Mouse (Mus musculus): Measurements from ENCODE around the gene Dnm1l. TPM values are rescaled to one million over a fixed set of nuclear protein-coding genes. Genes with fewer than 3 reads are reported as not detected.
"Not testable (repeated sequence)": the region's sequence is repeated elsewhere in the genome, so short reads cannot be mapped to it uniquely, and the experiment has no call there.

Gene Dnm1l
- polyA plus RNA-seq (2014; fragmentation: Nextera tagmentation; extraction: Ambion mirVana) = 56.1 and 59.3 TPM in 2 replicates

DNA sequence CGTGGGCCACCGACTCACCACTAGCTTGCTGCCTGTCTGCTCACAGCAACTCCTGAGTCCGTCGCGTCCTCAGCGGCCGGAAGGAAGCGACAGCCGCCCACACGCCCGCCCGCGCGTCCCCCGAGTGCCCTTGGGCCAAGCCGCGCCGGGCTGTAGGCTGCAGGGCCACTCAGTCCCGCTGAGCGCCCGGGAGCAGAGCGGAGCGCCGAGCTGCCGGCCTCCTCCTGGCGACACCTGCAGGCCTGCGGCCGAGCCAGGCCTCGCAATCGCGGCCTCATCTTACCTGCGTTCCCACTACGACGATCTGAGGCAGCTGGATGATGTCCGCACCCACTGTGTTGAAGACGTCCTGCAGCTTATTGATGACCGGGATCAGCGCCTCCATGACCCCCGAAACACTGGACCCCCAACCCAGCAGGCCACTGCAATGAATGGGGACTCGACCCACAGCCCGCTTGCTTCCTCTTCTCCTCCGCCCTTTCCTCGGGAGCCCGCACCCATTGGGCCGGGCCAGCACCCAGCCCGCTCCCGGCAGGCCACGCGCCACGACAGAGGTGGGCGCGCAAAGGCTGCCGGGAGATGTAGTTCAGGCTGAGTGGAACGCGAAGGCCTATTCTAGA, at the start of gene Dnm1l:
Gene Dnm1l, minus strand, starts transcription at position 479 of the 620 bp plus-strand sequence.
- peak within 1 kb of the TSS; percentile 95 for H3K9ac ChIP-seq (ENCODE audit: low read depth, low read length)
- ATAC-seq (ENCODE audit: low read depth) (peak; percentile 100), DNase-seq (ENCODE audit: low spot score) (peak; percentile 96)
- H3K4me2 ChIP-seq (ENCODE audit: low read depth, low read length) = peak within 1 kb of the TSS; percentile 59
- no peaks in the 10 kb centered on the region for H3K27me3 ChIP-seq (replicated peaks; ENCODE audit: control insufficient read depth, insufficient read depth, low read length)
- H3K4me1 ChIP-seq (ENCODE audit: control insufficient read depth, insufficient read depth, low read length) = peaks cover 5% of the 10 kb centered on the region; the same call in 1 of the 2 replicates
- no peaks in the 10 kb centered on the region for H3K9me3 ChIP-seq (ENCODE audit: control insufficient read depth, low read length)
- 1% methylated on average over 45 of the region's 55 CpGs for WGBS
- peaks cover 2% of the 10 kb centered on the region; the same call in 1 of the 2 replicates for H3K36me3 ChIP-seq (ENCODE audit: control insufficient read depth, insufficient read depth, low read length)
- H3K4me3 ChIP-seq (ENCODE audit: low read depth, low read length) = peak within 1 kb of the TSS; percentile 95
- peak within 1 kb of the TSS; percentile 86 for H3K27ac ChIP-seq (replicated peaks; ENCODE audit: low read depth, low read length)

DNA sequence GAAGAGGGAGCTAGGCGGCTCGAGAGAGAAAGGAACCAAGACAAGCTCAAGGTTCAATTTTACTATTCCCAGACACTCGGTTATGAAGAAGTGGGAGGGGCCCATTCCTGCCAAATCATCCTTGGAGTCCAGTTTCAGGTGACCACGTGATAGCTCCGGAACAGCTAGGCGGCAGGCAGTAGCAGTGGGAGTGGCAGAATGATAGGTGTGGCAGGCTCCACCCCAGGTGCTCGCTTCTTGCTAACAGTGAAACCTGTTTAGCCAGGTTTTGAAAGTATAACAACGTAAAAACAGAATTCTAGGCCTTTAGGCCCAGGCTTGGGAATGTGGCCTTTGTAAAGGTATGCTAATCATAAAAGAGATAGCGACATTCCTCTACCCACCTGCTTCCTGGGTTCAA, 8.5 kb upstream of the Dnm1l start:
- H3K27ac ChIP-seq (replicated peaks; ENCODE audit: low read depth, low read length); ATAC-seq (ENCODE audit: low read depth): not testable (repeated sequence)
- 64% methylated on average over 8 of the region's 9 CpGs for WGBS

DNA sequence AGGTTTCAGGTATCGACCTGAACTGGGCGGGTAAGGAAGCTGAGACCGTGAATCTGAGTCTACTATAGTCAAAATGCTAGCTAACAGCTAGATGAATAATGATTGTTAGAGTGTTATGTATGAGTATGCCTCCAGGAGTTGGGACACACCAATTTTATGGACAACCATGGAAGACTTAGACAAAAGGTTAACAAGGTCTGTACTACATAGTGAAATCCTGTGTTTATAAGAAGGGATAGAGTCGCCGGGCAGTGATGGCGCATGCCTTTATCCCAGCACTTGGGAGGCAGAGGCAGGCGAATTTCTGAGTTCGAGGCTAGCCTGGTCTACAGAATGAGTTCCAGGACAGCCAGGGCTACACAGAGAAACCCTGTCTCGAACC, 333 bp upstream of the Dnm1l start:
- H3K9ac ChIP-seq (ENCODE audit: low read depth, low read length) = peak overlapping the region; percentile 95
- H3K4me2 ChIP-seq (ENCODE audit: low read depth, low read length) = peak overlapping the region; percentile 59
- H3K9me3 ChIP-seq (ENCODE audit: control insufficient read depth, low read length); H3K36me3 ChIP-seq (ENCODE audit: control insufficient read depth, insufficient read depth, low read length); H3K27me3 ChIP-seq (replicated peaks; ENCODE audit: control insufficient read depth, insufficient read depth, low read length); H3K27ac ChIP-seq (replicated peaks; ENCODE audit: low read depth, low read length); DNase-seq (ENCODE audit: low spot score); ATAC-seq (ENCODE audit: low read depth); H3K4me1 ChIP-seq (ENCODE audit: control insufficient read depth, insufficient read depth, low read length): not testable (repeated sequence)
- H3K4me3 ChIP-seq (ENCODE audit: low read depth, low read length) = peak overlapping the region; percentile 95
- WGBS = 53% methylated on average over 9 of the region's 9 CpGs

More for the DNA sequence above, 8.5 kb upstream of the Dnm1l start:
- not testable (repeated sequence) for H3K4me3 ChIP-seq (ENCODE audit: low read depth, low read length); H3K4me1 ChIP-seq (ENCODE audit: control insufficient read depth, insufficient read depth, low read length); H3K9ac ChIP-seq (ENCODE audit: low read depth, low read length); H3K9me3 ChIP-seq (ENCODE audit: control insufficient read depth, low read length); H3K36me3 ChIP-seq (ENCODE audit: control insufficient read depth, insufficient read depth, low read length); H3K27me3 ChIP-seq (replicated peaks; ENCODE audit: control insufficient read depth, insufficient read depth, low read length); H3K4me2 ChIP-seq (ENCODE audit: low read depth, low read length)
- peak; percentile 40 for DNase-seq (ENCODE audit: low spot score)

DNA sequence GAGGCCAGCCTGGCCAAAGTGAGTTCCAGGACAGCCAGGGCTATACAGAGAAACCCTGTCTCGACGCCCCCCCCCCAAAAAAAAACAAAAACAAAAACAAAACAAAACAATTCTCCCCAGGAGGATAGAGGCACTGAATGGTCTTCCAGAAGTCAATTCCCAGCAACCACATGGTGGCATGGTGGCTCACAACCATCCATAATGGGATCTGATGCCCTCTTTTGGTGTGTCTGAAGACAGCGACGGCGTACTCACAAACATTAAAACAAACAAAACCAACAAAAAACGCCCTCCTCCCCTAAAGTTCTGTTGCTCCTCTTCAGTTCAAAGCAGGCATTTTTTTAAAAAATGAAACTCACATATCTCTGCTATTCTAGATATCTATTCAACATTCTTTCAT, 851 bp downstream of the Dnm1l start:
- Histone ChIP-seq H3K36me3 (ENCODE audit: control insufficient read depth, insufficient read depth, low read length) (peaks cover 9% of the 10 kb centered on the region; the same call in 1 of the 2 replicates), H3K9ac (ENCODE audit: low read depth, low read length) (peak overlapping the region; percentile 95), H3K27ac (replicated peaks; ENCODE audit: low read depth, low read length) (no peak overlapping the region), H3K4me2 (ENCODE audit: low read depth, low read length) (peak overlapping the region; percentile 59), H3K9me3 (ENCODE audit: control insufficient read depth, low read length) (peaks cover 2% of the 10 kb centered on the region; the same call in 1 of the 2 replicates), H3K4me1 (ENCODE audit: control insufficient read depth, insufficient read depth, low read length) (peaks cover 5% of the 10 kb centered on the region; the same call in 1 of the 2 replicates), H3K27me3 (replicated peaks; ENCODE audit: control insufficient read depth, insufficient read depth, low read length) (no peaks in the 10 kb centered on the region), H3K4me3 (ENCODE audit: low read depth, low read length) (peak overlapping the region; percentile 95)
- WGBS = 3% methylated on average over 6 of the region's 6 CpGs
- no peak for ATAC-seq (ENCODE audit: low read depth)
- DNase-seq (ENCODE audit: low spot score) = peak; percentile 2

DNA sequence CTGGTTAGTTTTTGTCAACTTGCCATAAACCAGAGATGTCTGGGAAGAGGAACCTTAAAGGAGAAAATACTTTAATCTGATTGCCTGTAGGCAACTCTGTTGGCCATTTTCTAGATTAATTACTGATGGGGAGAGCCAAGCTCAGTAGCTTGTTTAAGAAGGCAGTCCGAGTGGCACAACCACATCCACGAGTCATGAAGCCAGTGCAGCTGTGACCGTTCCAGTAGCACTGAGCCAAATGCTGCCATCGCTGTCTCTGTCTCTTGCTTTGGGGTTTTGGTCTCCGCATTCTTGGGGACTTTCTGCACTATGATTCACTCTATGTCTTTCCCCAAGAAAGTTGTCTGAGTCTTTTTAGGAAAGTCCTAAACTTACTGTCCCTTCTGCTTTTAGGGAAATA, 12.3 kb downstream of the Dnm1l start:
- no peak overlapping the region for H3K4me2 ChIP-seq (ENCODE audit: low read depth, low read length)
- H3K9ac ChIP-seq (ENCODE audit: low read depth, low read length) = no peak overlapping the region
- 88% methylated on average over 5 of the region's 5 CpGs for WGBS
- H3K36me3 ChIP-seq (ENCODE audit: control insufficient read depth, insufficient read depth, low read length) = peaks cover 10% of the 10 kb centered on the region
- H3K27ac ChIP-seq (replicated peaks; ENCODE audit: low read depth, low read length) = no peak overlapping the region
- no peaks in the 10 kb centered on the region for H3K4me1 ChIP-seq (ENCODE audit: control insufficient read depth, insufficient read depth, low read length)
- no peaks in the 10 kb centered on the region for H3K27me3 ChIP-seq (replicated peaks; ENCODE audit: control insufficient read depth, insufficient read depth, low read length)
- DNase-seq (ENCODE audit: low spot score) = no peak
- no peak overlapping the region for H3K4me3 ChIP-seq (ENCODE audit: low read depth, low read length)
- no peaks in the 10 kb centered on the region for H3K9me3 ChIP-seq (ENCODE audit: control insufficient read depth, low read length)
- no peak for ATAC-seq (ENCODE audit: low read depth)

DNA sequence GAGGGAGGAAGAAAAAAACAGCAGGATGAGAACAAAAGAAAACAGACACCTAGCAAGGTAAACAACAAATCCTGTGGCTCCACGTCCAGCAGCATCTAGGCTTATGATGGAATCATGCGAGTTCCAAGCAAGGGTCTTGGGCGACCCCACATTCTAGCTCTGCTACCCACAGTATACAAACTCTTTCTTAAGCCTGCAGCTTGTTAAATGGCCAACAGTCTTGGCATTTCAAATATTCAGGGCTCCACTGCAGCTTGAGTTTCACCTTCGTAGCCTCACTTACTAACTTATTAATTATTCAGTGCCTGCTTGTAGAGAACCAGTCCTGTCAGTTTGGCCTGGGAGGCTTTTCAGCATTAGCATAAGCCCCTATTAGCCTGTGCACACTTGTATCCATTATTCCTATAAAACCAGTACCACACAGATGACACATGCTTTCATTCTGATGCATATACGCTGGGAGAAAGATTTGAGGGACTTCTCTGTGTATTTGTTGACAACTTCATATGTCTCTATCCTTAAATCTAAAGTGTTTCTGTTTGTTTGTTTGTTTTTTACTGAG, 32.9 kb downstream of the Dnm1l start:
- no peaks in the 10 kb centered on the region for H3K4me1 ChIP-seq (ENCODE audit: control insufficient read depth, insufficient read depth, low read length)
- no peak for DNase-seq (ENCODE audit: low spot score)
- no peaks in the 10 kb centered on the region for H3K27me3 ChIP-seq (replicated peaks; ENCODE audit: control insufficient read depth, insufficient read depth, low read length)
- no peaks in the 10 kb centered on the region for H3K9me3 ChIP-seq (ENCODE audit: control insufficient read depth, low read length)
- no peak overlapping the region for H3K27ac ChIP-seq (replicated peaks; ENCODE audit: low read depth, low read length)
- H3K4me3 ChIP-seq (ENCODE audit: low read depth, low read length) = no peak overlapping the region
- no peak overlapping the region for H3K4me2 ChIP-seq (ENCODE audit: low read depth, low read length)
- 79% methylated on average over 5 of the region's 5 CpGs for WGBS
- H3K36me3 ChIP-seq (ENCODE audit: control insufficient read depth, insufficient read depth, low read length) = peaks cover 61% of the 10 kb centered on the region
- H3K9ac ChIP-seq (ENCODE audit: low read depth, low read length) = no peak overlapping the region
- ATAC-seq (ENCODE audit: low read depth) = no peak

DNA sequence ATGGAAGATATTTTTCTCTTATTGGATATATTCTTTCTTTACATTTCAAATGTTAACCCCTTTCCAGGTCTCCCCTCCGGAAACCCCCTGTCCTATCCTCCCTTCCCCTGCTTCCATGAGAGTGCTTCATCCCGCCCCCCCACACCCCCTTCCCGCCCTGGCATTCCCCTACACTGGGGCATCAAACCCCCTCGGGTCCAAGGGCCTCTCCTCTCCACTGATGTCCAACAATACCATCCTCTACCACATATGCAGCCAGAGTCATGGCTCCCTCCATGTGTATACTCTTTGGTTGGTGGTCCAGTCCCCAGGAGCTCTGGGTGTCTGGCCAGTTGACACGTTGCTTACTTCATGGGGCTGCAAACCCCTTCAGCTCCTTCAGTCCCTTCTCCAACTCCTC, 47.4 kb downstream of the Dnm1l start:
- no peak for ATAC-seq (ENCODE audit: low read depth)
- Histone ChIP-seq H3K4me1 (ENCODE audit: control insufficient read depth, insufficient read depth, low read length) (no peaks in the 10 kb centered on the region), H3K36me3 (ENCODE audit: control insufficient read depth, insufficient read depth, low read length) (peaks cover 74% of the 10 kb centered on the region)

DNA sequence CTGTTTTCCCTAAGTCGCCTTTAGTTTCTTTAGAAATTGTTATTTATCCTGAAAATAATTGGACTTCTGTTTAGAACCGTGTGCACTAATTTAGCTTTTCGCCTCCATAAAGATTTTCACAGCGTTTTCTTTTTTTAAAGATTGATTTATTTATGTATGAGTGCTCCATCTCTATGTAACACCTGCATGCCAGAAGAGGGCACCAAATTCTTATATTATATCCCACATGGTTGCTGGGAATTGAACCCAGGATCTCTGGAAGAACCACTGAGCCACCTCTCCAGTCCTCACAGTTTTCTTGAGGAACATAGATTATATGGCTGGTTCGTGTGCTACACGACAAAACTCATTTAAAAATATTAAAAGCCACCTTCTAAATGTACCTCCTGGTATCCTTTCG, 54.9 kb downstream of the Dnm1l start:
- no peaks in the 10 kb centered on the region for H3K27me3 ChIP-seq (replicated peaks; ENCODE audit: control insufficient read depth, insufficient read depth, low read length)
- H3K4me1 ChIP-seq (ENCODE audit: control insufficient read depth, insufficient read depth, low read length) = peaks cover 9% of the 10 kb centered on the region; the same call in 1 of the 2 replicates
- WGBS = 20% methylated on average over 7 of the region's 7 CpGs
- no peaks in the 10 kb centered on the region for H3K9me3 ChIP-seq (ENCODE audit: control insufficient read depth, low read length)
- no peak overlapping the region for H3K27ac ChIP-seq (replicated peaks; ENCODE audit: low read depth, low read length)
- H3K4me3 ChIP-seq (ENCODE audit: low read depth, low read length) = peak overlapping the region; percentile 92
- ATAC-seq (ENCODE audit: low read depth) (no peak), DNase-seq (ENCODE audit: low spot score) (peak; percentile 38)
- peaks cover 25% of the 10 kb centered on the region for H3K36me3 ChIP-seq (ENCODE audit: control insufficient read depth, insufficient read depth, low read length)
- H3K4me2 ChIP-seq (ENCODE audit: low read depth, low read length) = peak overlapping the region; percentile 67
- peak overlapping the region; percentile 84 for H3K9ac ChIP-seq (ENCODE audit: low read depth, low read length)

More for the DNA sequence above, 47.4 kb downstream of the Dnm1l start:
- H3K4me3 ChIP-seq (ENCODE audit: low read depth, low read length) = no peak overlapping the region
- no peak for DNase-seq (ENCODE audit: low spot score)
- H3K9me3 ChIP-seq (ENCODE audit: control insufficient read depth, low read length) = no peaks in the 10 kb centered on the region
- H3K9ac ChIP-seq (ENCODE audit: low read depth, low read length) = no peak overlapping the region
- WGBS = 86% methylated on average over 5 of the region's 5 CpGs
- no peaks in the 10 kb centered on the region for H3K27me3 ChIP-seq (replicated peaks; ENCODE audit: control insufficient read depth, insufficient read depth, low read length)
- no peak overlapping the region for H3K27ac ChIP-seq (replicated peaks; ENCODE audit: low read depth, low read length)
- H3K4me2 ChIP-seq (ENCODE audit: low read depth, low read length) = no peak overlapping the region

All from embryonic facial prominence, embryonic 14.5 days (tissue).